Mouse (Mus musculus) liver, adult 2 months (tissue): ENCODE data around the gene Slc41a2.

Experiments
- CTCF ChIP-seq: fragments of 200-500 bp; IDR thresholded peaks from 2 replicates; pipeline ENCODE4 v1.5.1; 2011; ENCODE audit warnings: low read depth, low read length, control low read depth
- POLR2A ChIP-seq: fragments of 200-500 bp; IDR thresholded peaks from 2 replicates; pipeline ENCODE4 v1.6.1; 2011; ENCODE audit warnings: low read length, control low read depth; ENCODE audit not compliant: insufficient read depth; ENCODE audit errors: extremely low read depth

GRCm38 (mm10) chr10:83385330-83385910 lies 47.7 kb upstream of the Slc41a2 start:
- no peak for TF ChIP-seq CTCF
- TF ChIP-seq POLR2A: no peak
